Mouse (Mus musculus) lung, adult 18-20 months (tissue): Measurements from ENCODE around the gene Ggct.

ENCODE experiments used
- DNase-seq, 2 experiments: peaks; one replicate each; pipeline ENCODE4 v3.0.0; 2022; ENCODE audit warnings: mixed read lengths in 2 of 2

Gene Ggct

DNA sequence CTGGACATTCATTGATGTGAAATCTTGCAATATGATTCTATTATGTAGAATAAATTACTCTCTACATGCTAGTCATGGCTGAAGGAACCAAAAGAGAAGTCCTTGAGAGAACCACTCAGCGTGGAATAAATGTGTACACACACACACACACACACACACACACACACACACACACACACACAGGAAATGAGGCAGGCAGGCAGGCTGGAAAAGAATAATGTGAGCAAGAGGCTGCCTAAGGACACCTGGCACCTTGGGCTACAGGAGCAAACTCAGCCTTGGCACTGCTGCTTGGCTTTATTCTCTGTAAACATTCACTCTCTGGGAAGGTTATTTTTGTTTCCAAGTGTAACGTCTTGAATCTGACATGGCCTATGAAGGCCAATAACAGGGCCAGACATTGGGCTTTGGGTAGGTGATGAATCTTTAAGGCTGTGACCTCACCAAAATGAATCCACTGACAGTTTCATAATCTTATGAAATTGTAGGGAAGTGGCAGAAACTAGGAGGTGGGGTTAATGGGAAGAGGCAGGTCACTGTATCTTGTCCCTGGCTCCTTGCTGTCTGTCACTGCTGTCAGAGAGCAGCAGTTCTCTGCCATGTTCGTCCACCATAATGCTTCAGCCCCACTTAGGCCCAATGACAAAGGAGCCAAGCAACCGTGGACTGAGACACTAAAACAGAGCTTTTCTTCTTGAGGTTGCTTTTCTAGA lies 46.4 kb downstream of the Ggct start:
- no peak for DNase-seq

DNA sequence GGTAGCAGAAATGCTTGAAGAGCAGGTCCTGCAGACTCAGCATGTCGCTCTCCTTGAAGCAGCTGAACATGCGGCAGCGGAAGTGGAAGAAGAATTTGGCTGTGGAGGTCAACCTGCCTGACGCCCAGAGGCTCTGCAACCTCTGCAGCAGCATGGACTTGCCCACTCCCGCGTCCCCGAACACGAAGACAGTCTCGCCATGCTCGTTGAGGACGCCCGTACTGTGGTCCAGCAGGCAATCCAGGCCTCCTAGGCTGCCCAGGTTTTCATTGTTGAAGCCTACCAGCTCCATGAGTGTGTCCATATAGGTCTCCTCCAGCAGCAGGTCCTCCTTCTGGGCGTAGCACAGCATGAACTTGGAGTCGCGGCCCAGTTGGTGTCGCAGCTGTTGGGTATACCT lies 48.2 kb downstream of the Ggct start:
- no peak for DNase-seq

DNA sequence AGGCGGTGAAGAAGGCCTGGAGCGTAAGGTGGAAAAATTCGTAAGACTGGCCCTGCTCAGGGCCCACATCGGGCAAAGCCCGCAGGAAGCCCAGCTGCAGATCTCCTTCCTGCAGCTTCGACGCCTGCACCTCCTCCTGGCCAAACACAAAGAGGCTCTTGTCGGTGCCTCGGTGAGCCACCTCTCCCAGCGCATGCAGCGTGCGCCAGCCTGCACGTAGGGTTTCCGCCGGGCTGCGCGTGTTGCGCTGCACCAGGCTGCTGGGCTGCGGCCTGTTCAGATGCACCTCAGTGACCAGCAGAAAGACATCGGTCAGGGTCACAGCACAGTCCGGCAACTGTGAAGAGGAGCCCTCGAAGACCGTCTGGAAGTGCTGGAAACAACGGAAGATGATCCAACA lies 49.0 kb downstream of the Ggct start:
- no peak for DNase-seq

DNA sequence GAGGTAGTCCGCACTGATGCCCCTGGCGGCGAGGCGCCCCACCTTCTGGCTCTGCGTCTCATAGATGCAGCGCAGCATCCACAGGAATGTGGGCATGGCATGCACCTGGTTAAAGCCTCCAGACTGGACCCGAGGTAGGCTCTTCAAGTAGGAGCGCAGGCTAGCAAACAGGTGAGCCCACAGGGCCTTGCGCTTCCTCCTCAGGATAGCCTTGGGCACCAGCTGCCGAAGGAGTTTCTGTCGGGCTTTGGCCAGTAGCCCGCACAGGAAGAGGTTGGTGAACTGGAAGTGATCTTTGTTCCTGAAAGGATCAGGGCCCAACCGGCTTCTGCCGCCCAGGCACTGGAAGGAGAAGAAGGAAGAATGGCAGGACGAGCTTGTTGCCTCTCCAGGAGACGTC lies 49.5 kb downstream of the Ggct start:
- DNase-seq: no peak

DNA sequence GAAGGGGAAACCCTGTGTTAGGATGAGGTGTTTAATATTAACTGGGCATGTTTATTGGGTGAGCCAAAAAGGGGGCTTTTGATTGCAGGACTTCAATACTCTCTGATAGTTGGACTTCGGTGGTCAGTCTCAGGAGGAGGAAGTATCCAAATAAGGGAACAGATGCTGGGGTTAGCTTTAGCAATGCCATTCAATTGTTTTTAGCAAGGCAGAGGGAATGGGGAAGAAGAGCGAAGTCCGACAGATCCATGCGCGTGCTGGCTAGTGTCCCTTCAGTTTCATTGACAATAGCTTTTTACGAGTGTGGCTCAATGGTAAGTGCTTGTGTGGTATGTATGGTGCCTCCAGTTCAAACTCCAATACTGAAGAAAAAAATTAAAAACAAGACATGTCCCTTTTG lies 51.6 kb downstream of the Ggct start:
- DNase-seq: no peak

DNA sequence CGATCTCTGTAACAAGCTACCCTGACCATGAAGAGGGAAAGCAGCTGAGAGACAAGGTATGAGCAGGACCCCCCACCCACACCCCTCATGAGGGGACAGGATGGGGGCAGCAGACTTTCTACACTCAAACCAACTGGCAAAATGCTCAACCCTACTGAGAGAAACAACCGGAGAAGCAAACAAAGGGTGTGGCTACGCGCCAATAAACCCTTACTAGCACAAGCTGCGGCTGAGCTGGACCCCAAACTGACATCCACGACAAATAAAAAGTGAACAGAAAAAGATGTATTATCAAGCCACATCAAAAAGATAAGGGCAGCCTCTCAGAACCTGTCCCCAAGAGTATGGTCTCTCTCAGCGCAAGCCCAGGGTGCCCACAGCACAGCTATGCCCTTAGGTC lies 52.6 kb downstream of the Ggct start:
- DNase-seq: peak in 1 of 2 experiments; percentile 39

DNA sequence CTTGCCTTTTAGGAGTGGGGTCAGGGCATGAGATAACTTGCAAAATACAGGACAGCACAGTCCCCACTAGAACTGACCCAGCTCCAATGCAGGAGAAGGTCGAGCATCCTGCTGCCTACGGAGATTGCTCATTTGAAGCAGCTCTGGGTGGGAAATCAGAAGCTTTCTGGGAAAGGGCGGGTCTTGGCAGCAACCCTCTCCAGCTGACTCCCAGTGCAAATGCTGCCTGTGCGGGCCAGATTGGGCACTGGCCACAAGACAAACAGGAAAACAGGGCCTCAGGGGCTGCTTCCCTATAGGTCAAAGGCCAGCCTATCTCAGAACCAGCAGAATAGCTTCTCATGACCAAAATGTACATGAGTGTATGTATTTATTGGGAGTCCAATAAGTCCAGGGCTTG lies 53.1 kb downstream of the Ggct start:
- peak; percentile 84 for DNase-seq

DNA sequence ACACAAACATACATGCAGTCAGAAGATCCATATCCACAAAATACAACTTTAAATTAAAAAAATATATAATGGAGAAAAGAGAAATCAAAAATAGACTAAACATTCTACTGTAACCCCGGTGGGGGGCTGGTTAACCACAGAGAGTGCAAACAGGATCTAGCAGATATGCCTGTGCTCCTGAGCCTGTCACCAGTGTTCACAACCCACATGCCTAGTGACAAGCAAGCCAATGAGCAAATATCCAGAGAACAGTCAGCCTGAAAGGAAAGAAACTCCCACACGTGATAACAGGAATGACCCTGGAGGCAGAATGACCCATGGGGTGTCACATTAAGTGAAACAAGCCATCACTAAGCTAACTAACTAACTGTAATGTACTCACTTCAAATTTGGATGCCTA lies 56.3 kb downstream of the Ggct start:
- no peak for DNase-seq

DNA sequence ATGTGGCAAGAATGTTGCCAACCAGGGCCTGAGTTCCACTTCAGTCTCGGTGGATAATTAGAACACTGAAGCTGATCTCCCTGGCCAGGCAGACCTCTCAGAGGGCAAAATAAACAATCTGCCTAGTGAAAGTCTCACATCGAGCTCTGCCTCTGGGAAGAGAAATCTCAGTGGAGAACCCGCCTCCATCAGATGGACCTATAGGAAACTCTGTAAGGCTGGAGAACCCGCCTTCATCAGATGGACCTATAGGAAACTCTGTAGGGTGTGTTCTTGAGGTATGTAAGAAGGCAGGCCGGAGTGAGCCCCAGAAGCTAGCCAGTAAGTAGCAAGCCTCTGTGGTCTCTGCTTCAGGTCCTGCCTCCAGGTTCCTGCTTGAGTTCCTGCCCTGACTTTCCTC lies 57.8 kb downstream of the Ggct start:
- DNase-seq: no peak

DNA sequence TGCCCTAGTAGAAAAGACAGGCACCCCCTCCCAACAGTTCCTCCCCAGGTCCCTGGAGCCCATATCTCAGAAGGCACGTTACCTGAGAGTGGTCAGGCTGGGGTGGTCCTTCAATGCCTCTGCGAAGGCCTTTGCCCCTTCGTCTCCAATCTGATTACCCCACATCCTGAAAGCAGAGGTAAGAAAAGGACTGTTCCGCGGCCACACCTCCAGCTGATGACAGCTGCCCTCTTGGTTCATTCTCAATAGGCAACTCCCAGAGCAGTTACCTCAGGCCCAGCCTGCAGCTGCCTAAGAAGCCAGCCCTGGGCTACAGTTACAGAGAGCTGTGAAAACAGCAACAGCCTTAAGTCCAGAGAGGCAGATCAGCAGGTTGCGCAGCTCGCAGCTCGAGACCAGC lies 58.4 kb downstream of the Ggct start:
- DNase-seq: no peak

DNA sequence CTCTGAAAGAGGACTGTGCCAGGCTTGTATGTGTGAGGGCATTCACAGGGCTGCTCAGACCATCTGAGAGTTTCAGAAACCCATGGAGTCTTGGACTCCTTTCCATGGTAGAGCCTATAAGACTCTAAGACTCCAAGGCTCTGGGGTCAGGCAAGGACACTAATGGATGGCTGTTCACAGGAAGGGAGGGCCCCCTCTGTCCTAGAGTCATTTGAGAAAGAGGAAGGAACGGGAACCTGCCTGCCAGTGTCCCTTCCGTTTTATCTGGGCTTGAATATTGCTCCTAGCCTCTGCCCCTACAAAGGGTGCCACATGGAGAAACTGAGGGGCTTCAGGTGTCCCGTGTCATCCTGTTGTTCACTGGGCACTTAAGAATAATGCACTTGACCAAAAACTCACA lies 58.9 kb downstream of the Ggct start:
- DNase-seq: peak; percentile 40 to 60

DNA sequence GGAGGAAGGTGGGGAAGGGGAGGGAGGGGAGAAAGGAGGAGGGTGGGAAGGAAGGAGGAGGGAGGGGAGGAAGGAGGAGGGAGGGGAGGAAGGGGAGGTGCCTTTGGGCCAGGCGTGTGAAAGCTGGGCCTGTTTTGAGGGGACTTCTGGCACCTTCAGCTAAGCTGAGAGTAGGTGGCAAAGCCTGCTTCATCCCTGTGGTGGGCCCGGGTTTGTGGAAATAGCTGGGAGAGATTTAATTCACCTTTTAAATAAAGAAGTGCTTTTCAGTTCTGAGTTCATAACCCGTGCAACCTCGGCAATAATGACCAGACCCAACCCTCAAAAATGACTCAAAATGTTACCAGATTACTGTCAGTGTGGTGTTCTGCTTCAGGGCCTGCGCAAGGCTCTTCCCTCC lies 59.5 kb downstream of the Ggct start:
- no peak for DNase-seq
